Mouse (Mus musculus): Measurements from ENCODE around the gene Ubr4. TPM values are rescaled to one million over a fixed set of nuclear protein-coding genes. Genes with fewer than 3 reads are reported as not detected.

The Ubr4 gene
- total RNA-seq, 1 experiment from 2014 or later, result 182 TPM

DNA sequence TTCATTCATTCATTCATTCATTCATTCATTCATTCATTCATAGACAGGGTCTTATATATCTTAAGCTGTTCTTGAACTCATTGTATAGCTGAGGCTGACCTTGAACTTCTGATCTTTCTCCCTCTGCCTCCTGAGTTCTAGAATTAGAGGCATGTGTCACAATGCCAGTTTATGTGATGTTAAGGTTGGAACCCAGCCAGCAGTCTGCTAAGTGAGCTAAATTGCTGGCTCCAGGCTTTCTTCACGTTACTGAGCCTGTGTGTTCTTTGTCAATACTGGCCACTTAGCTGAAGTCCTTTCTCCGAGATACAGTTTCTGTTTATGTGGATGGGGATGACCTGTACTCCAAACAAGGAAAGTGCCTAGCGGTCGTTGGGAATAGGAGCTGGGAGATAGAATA lies 78.5 kb downstream of the Ubr4 start:
- DNase-seq, result no peak

DNA sequence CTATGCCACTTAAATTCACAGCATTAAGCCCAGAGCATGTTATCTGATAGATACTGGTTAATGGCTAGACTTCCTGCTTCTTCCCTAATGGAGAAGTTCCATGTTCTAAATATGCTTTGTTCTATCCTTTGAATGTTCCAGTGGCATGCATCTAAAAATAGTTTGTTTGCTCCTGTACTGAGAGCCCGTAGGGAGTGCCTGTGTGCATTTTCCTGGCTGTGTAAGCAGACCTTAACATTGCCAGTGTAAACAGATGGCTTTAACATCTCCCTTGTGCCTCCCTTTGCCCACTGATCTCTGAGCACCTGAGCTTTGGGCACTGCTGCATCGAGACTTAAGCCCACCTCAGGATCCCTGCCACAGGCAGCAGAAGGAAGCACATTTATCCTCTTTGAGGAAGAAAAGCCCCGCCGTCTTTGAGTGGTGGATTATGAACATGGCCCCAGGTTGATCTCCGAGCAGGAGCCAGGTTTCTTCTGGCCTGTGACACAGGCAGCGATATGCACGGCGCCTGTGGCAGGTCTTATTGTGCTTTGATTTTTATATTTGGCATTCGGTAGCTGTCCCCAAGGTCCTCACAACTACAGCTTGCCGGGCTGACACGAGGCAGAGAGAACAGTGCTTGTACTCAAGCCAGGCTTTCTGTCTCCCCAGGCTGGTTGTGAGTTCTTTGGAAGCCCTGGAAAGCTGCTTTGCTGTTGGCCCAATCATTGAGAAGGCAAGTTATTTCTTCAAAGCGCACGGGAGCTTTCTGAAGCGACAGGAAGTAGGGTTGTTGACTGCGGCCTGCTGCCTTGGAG lies 80.8 kb downstream of the Ubr4 start:
- DNase-seq, result no peak

DNA sequence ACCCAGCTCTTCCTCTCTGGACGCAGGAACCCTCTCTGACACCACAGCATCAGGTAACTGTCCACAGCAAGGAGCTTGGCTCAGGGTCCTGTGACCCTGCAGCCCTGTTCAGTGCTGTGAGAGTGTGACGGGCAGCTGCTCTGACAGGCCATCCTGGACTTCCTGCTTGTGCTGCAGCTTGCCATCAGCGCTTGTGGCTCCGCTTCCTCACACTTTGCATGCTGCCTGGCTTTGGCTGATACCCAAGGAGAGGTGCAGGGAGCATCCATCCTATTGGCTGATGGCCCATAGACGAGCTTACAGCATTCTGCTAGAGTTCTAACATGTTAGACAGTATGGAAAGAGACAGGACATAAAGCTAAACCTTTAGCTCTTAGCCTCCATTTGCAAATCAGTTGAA lies 88.8 kb downstream of the Ubr4 start:
- DNase-seq, result no peak

DNA sequence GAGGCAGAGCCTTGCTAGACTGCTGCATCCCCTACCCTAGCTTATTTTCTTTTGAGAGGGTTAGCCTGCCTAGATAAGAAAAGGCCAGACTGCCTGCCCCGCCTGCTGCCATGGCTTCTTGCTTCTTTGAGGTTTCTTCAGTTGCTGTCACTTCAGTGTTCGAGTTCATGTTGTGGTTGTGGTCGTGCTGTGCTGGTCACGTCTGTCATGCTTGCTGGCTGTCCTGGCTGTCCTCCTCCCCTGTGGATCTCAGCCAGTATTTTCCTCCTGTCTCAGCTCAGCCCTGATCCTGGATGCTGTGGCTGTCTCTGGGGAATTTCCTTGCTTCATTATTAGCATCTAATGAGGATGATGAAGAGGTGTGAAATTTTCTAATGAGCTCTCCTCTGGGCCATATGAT lies 89.4 kb downstream of the Ubr4 start:
- peak; percentile 22 for DNase-seq

DNA sequence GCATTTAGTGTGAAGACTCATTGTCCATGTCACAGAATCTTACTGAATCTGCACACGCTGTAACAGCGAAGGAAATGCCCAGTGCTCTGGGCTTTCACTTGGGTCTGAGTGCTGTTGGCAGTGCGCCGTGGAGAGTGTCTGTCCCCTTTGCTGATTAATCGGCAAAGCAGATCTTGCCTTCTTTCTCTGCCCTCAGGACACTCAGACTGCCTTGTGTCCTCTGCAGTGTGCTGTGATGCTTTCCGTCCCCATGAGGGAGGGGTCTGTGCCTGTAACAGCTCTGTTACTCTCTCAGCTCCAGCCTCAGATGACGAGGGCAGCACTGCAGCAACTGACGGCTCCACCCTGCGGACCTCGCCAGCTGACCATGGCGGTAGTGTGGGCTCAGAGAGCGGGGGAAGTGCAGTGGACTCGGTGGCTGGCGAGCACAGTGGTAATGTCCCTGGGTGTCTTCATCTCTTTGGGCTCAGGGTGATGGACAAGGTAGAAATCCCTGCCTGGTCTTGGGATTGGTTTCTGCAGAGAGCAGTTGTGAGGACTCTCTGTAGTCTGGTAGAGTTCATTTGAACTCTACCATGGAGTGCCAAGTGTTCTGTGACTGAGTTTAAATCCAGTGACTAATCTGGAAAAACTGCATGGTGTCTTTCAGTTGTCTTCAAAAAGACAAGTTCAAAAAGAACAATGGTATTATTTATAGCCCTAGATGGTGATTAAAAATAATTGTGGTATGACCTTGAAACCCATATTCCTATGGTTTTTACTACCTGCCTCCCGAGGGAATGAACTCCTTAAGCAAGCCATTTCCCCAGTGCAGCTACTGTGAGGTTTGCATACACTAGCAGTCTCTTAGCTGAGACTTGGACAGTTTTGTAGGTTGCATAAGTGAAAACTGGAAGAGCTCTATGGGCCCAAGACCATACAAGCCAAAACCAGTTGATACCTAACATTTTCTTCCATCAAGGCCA lies 90.3 kb downstream of the Ubr4 start:
- DNase-seq, result peak; percentile 21

DNA sequence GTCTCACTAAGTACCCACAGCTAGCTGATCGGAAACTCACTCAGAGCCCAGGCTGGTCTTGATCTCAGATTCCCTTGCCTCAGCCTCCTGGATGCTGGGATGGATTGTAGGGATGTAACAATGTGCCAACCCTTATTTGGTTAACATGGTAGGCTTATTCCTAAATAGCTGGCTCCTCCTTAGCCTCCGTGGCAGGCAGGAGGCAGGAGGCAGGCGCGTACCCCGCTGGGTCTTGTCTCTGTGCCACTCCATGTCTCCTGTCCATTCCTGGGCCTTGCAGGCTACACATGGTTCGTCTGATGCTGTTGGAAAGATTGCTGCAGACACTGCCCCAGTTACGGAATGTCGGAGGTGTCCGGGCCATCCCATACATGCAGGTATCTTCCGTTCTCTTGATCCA lies 91.9 kb downstream of the Ubr4 start:
- DNase-seq, result no peak

DNA sequence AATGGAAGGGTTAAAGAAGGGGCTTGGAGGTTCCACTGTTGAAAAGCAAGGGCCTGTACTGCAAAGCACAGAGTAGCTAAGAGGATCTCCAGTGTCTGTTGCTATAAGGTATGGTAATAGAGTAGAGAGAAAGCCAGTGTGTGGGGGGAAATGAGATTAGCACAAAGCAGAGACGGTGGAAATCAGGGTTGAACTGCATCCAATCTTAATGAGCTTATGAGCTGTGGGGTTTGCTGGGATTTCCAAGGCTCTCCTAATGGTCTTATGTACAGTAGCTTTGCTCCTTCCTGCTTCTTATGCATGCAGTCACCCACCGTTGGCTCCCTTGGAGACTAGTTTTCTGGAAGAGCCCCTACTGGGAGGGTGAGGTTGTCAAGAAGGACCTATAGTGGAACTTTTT lies 93.8 kb downstream of the Ubr4 start:
- no peak for DNase-seq

DNA sequence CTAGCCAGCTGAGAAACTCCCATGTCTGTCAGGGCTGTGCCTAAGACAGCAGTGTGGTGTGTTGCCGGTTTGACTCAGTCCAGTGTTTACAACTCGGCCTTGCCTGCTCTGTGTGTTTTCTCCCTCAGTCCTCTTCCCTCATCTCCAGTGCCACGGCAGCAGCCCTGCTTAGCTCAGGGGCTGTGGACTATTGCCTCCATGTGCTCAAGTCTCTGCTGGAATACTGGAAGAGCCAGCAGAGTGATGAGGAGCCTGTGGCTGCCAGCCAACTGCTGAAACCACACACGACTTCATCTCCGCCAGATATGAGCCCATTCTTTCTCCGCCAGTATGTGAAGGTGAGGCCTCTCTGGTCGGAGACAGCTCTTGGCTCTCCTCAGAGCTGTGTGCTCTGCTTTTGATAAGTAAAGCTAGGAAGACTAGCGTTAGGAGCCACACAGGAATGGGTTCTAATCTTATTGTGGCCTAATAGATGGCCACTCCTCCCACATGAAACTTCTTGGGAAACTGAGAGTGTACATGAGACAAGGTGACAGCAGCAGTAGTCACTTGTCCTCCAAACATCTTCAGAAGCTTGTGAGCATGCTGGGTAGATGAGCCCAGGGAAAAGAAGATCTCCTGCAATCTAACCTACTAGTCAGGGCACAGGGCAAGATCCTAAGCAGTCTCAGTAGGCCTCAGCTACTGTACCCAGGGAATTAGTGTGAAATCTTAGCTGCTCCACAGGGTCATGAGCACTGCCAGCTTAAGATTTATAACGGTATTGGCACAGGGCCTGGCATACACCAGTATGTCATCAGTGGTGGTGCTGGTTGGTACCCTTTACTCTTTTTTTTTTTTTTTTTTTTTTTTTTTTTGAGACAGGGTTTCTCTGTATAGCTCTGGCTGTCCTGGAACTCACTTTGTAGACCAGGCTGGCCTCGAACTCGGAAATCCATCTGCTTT lies 94.6 kb downstream of the Ubr4 start:
- DNase-seq, result peak; percentile 40

DNA sequence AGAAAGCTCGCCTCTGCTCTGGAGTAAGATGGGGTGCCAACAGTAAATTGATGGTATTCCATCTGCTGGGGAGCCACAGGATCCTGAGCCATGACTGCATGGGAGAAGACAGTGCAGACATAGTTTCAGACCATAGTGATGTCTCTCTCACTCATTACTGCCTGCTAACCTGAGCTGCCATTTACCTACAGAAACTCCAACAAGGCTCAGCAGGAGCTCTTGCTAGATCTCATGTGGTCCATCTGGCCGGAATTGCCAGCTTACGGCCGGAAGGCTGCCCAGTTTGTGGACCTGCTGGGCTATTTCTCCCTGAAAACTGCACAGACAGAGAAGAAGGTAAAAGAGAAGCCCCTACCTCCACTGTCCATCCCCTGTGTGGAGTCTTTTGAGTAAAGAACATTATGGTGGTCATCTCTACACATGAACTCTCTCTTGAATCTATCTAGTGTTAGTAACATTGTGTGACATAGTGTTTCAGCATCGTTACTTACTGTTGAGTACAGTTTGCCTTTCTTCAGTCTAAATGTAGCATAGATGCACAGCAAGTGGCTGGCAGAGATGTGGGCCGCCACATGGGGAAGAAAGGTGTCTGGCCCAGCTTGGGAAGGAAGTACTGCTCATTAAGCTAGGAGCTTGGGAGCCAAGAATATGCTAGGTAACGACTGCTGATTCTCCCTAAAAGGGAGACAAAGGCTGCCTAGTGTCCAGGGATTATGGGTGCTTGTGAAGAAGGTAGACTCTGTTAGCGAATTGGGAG lies 100.7 kb downstream of the Ubr4 start:
- no peak for DNase-seq

DNA sequence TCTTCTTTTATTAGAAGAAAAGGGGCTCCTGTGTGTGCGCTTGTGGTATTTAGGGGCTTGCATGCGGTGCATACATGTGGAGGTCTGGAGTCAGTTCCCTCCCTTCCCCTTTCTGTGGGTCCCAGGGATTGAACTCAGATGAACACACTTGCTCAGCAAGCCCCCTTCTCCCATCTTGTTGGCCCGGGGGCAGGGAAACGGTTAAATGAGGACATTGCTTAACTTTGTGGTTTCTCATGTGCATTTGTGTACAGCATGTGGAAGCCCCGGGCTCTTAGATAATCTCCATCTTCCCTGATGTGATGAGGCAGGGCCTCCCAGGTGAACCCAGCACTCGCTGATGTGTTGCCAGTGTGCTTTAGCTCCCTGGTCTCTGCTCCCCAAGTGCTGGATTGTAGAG lies 101.9 kb downstream of the Ubr4 start:
- DNase-seq, result no peak

DNA sequence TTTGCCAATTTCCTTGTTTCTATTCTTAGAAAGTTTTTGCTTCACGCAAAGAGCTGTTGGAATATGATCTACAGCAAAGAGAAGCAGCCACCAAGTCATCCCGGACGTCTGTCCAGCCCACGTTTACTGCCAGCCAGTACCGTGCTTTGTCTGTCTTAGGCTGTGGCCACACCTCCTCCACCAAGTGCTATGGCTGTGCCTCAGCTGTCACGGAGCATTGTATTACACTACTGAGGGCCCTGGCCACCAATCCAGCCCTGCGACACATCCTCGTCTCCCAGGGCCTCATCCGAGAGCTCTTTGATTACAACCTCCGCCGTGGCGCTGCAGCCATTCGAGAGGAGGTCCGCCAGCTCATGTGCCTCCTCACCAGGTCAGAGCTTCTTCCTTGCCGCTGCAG lies 107.6 kb downstream of the Ubr4 start:
- no peak for DNase-seq

DNA sequence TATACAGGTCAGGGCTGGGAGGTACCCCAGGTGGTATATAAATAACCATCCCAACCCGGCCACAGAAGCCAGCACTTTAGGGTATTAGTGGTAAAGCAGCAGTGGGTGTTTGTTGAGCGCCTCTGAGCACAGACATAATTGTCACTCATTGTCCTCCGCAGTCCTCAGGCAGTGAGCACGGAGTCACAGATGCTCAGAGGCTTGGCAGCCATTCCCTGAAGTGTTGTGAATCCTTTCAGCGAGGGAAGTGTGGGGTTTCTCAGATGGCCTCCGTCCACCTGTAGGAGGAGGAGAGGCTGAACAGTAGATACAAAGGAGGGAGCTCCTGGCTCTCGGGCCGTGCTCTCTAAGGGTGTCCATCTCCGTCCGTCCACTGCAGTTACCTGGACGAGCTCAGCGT lies 111.8 kb downstream of the Ubr4 start:
- no peak for DNase-seq

DNA sequence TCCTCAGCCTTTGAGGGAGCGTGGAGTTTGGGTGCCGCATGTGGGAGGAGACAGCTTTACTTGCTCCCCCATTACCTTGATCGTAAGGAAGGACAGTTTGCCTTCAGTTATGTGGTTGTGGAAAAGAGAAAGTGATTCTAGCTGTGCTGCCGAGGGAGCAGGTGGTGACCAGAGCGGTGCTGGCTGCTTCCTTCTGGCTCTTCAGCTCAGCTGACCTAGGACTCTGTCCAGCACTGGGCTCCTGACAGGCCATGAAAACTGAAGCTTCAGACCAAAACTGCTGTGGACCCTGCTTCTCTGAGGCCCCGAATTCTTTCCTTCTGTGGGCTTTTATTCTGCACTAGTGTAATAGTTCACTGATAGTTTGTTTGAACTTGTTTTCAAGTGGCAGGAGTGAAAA lies 114.1 kb downstream of the Ubr4 start:
- DNase-seq, result no peak

DNA sequence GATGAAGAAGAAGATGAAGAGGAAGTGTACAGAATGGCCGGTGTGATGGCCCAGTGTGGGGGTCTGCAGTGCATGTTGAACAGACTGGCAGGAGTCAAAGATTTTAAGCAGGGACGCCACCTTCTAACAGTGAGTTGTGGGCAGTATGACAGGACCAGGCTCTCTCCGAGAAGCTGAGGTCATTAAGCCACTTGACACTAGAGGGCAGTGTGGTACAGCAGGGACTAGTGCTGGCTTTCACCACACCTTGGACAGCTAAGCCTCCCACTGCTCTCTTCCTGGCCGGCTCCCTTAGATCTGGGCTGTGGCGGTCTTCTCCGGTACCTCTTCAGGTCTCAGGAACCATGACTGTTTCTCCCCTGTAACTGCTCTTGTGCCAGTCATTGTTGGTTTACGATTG lies 117.8 kb downstream of the Ubr4 start:
- DNase-seq, result peak; percentile 63

DNA sequence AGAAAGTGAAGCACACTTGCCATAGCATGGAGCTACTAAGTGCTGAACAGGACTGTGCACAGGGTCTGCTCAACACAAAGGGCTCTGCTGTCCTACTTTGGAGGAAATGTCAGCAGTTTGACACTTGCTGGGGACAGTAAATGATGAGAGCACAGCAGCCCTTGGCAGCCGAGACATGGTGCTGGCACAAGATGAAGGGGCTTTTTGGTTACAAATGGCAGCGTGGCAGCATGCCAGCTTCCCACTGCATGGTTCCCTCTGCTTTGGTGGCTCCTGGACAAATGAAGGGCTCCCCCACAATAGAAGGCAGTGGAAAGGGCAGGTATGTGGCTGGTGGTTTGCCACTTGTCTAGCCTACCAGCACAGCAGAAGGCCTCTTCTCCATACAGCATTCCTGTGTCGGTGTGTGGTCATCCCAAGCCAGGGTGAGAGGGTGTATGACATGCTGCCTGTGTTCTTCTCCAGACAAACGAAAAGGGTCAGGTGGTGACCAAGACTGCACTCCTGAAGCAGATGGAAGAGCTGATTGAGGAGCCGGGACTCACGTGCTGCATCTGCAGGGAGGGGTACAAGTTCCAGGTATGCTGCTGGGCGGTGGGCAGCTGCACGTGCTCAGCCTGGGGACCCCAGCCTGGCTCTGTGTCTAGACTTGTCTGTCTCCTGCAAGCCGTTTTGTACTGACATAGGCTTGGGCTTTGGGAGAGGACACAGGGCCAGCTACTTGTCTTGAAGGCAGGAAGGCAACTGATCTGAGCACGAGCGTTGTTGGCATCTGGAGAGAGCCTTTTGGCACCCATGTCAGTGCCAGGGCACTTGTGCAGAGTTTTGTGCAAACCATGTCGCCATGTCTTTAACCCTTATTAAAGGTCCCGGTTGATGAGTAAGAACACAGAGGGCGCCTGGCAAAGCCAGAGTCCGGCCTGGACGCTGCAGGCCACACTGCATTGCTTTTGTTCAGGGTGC lies 124.5 kb downstream of the Ubr4 start:
- peak; percentile 71 for DNase-seq

DNA sequence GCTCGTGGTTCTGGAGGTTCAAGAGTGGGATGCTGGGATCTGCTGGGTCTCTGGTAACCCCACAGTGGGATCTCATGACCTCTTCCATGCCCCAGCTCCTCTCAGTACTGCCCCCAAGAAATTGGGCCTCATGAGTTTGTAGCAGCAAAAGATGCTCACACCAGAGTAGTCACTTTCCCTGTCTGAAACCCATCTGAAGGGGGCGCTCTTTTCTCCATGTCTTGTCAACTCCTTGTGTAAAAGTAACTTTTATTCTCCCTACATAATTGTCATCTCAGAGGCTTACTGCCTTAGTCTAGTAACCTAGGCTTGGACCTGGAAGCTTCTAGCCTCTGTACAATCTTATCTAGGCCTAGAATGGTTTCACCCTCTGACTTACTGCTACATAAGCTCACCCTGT lies 125.6 kb downstream of the Ubr4 start:
- no peak for DNase-seq

DNA sequence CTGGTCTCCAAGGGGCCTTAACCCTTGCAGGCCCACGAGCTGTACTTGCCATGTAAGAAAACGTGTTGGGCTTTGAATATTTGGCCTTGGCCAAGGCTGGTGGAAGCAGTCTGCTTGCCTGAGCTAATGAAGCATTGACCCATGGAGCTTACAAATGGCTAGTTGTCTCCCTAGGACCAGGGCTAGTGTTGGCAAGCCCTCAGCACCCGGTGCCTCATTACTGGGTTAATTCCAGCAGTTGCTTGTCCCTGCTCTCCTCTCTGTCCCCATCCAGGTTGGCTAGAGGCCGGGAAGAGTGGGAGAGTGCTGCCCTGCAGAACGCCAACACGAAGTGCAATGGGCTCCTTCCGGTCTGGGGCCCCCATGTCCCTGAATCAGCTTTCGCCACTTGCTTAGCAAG lies 126.8 kb downstream of the Ubr4 start:
- no peak for DNase-seq

DNA sequence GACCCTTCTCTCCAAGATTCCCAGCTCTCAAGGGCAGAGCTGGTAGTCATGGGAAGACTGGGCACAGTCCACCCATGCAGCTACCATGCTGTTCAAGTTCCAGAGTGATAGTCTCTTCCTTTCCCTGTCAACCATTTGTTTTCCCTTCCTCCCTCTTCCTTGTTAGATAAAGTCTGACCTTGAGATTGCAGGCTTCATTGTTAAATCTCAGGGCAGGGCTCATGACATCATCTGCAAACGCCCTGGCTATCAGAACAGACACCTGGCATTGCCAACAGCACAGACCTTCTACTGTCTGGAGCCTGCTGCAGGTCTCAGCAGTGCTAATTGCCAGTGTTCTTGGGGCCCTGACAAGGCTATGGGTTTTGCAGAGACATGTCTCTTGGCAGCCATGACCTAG lies 129.0 kb downstream of the Ubr4 start:
- no peak for DNase-seq

DNA sequence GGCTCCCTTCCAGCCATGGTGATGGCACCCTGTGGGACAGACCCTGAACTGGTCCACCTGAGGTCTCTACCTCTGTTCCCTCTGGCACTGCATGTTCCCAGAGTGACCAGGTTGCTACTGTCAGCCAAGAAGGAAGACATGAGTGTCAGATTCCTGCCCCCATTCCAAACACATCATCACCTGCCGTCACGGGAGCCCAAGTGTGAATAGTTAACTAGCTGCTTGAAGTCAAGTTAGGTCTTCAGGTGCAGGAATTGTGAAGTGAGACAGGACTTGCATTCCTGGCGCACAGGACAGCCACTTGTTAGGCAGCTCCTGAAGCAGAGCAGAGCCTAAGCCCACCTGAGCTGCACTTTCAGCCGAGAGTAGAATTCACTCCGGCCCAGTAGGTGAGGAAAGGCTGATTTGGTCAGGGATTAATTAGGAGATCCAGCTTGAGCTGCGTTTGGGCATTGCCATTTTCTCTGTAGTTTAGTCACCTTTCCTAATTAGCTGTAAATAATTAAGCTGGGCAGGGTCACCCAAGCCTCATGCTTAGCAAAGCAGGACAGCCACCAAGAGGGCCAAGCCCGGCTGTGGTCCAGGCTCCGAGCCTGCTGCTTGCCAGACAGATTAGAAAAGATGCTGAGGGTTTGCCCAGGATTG lies 131.2 kb downstream of the Ubr4 start:
- DNase-seq, result no peak

DNA sequence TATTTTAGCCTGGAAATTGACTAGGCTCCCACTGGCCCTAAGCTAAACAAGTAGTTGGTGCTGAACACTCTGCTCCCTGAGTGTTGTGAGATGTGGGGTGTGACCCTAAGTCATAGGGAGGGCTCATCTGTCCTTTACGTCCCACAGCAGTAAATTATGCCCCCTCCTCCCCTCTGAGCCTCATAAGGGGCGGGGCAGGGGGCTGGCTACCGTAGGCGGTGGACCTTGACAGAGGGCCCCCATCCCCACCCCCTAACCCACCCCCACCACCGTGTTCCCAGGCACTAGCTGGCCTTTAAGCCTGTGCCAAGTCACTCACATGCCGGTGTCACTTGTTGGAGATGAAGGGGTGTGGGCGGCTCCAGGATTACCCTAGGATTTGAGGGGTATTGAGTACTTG lies 132.1 kb downstream of the Ubr4 start:
- no peak for DNase-seq
